Mouse (Mus musculus) lung, postnatal 0 days (tissue): ENCODE results near the gene Rinl. TPM values are rescaled to one million over a fixed set of nuclear protein-coding genes. Genes with fewer than 3 reads are reported as not detected.

ENCODE experiments used
- ATAC-seq: fragments of 200-750 bp; cut with Nextera tagmentation; 2 replicates; pipeline ENCODE4 v1.8.0; 2017; ENCODE audit warnings: moderate library complexity
- DNase-seq: peaks from one replicate; pipeline ENCODE4 v3.0.0-alpha.2; 2016; ENCODE audit warnings: low spot score
- H3K27ac ChIP-seq: fragments of 300-500 bp; sonication (generic); 2 replicates; pipeline ENCODE4 v1.5.1; 2014; ENCODE audit warnings: antibody characterized with exemption, mild to moderate bottlenecking, low read length, mixed read lengths
- H3K27me3 ChIP-seq: fragments of 300-500 bp; sonication (generic); replicated peaks from 2 replicates; pipeline ENCODE4 v1.6.1; 2014; ENCODE audit warnings: low read length, mixed read lengths; ENCODE audit not compliant: insufficient read depth
- H3K36me3 ChIP-seq: fragments of 300-500 bp; sonication (generic); 2 replicates; pipeline ENCODE4 v1.6.1; 2014; ENCODE audit warnings: low read length, mixed read lengths; ENCODE audit not compliant: insufficient read depth
- H3K4me1 ChIP-seq: fragments of 300-500 bp; sonication (generic); 2 replicates; pipeline ENCODE4 v1.6.1; 2014; ENCODE audit warnings: antibody characterized with exemption, low read depth, low read length, mixed read lengths; ENCODE audit not compliant: insufficient read depth
- H3K4me2 ChIP-seq: fragments of 300-500 bp; sonication (generic); replicated peaks from 2 replicates; pipeline ENCODE4 v1.6.1; 2014; ENCODE audit warnings: low read depth, mild to moderate bottlenecking, low read length, moderate library complexity, mixed read lengths
- H3K4me3 ChIP-seq: fragments of 300-500 bp; sonication (generic); 2 replicates; pipeline ENCODE4 v1.5.1; 2014; ENCODE audit warnings: low read depth, low read length
- H3K9ac ChIP-seq: fragments of 300-500 bp; sonication (generic); replicated peaks from 2 replicates; pipeline ENCODE4 v1.6.1; 2014; ENCODE audit warnings: low read depth, mild to moderate bottlenecking
- H3K9me3 ChIP-seq: fragments of 300-500 bp; sonication (generic); 2 replicates; pipeline ENCODE4 v1.6.1; 2016; ENCODE audit warnings: low read length, mixed read lengths
- CTCF ChIP-seq: IDR thresholded peaks from 2 replicates; pipeline ENCODE4 v1.5.1; 2016; ENCODE audit warnings: antibody characterized with exemption, mild to moderate bottlenecking
- EP300 ChIP-seq: IDR thresholded peaks from 2 replicates; pipeline ENCODE4 v1.6.1; 2016; ENCODE audit warnings: antibody characterized with exemption, mild to moderate bottlenecking, control low read depth
- WGBS: fragments of 180-500 bp; shearing (Covaris S2); extraction: QIAGEN DNeasy Blood & Tissue Kit; methylation state at CpG from one replicate; pipeline ENCODE4 v1.1.7; 2014; 5-methylcytosine and 5-hydroxymethylcytosine counted together
- polyA plus RNA-seq: library from polyadenylated mRNA; unstranded; fragments of >200 nt; fragmentation: Nextera tagmentation; extraction: Ambion mirVana; gene quantifications from 2 replicates; pipeline ENCODE4 v1.2.1, GENCODE M21; 2015

The Rinl gene
- polyA plus RNA-seq, 1 experiment from 2014 or later, result 10.2 TPM

GRCm38 (mm10) chr7:28767462-28767965 is 21.3 kb upstream of the Rinl start, which contains the start of gene Nfkbib:
Gene Nfkbib (minus strand): TSS chr7:28767512.
- H3K4me1 ChIP-seq, result peaks cover 6% of the 10 kb centered on the region; the same call in 1 of the 2 replicates
- no peak for TF ChIP-seq EP300
- no peak for TF ChIP-seq CTCF
- H3K27me3 ChIP-seq, result no peaks in the 10 kb centered on the region
- H3K9ac ChIP-seq, result peak within 1 kb of the TSS; percentile 44; the same call in 1 of the 2 replicates
- no peak within 1 kb of the TSS for H3K27ac ChIP-seq
- H3K4me3 ChIP-seq, result peak within 1 kb of the TSS; percentile 72
- no peaks in the 10 kb centered on the region for H3K9me3 ChIP-seq
- ATAC-seq (no peak), DNase-seq (no peak)
- H3K4me2 ChIP-seq, result peak within 1 kb of the TSS; percentile 65
- 64% methylated on average over 7 of the region's 7 CpGs for WGBS
- no peaks in the 10 kb centered on the region for H3K36me3 ChIP-seq

- no peaks in the 10 kb centered on the region for H3K27me3 ChIP-seq
- no peak for TF ChIP-seq EP300
- H3K9me3 ChIP-seq, result no peaks in the 10 kb centered on the region
- no peak overlapping the region for H3K4me3 ChIP-seq
- H3K27ac ChIP-seq, result no peak overlapping the region
- H3K4me1 ChIP-seq, result peaks cover 6% of the 10 kb centered on the region; the same call in 1 of the 2 replicates
- WGBS, result 91% methylated on average over 9 of the region's 9 CpGs
- H3K36me3 ChIP-seq, result no peaks in the 10 kb centered on the region
- no peak for DNase-seq
- no peak overlapping the region for H3K4me2 ChIP-seq
- no peak overlapping the region for H3K9ac ChIP-seq
- no peak for ATAC-seq
Observed at GRCm38 (mm10) chr7:28769414-28769958, 19.3 kb upstream of the Rinl start.

- Histone ChIP-seq H3K27ac (no peak overlapping the region), H3K9ac (no peak overlapping the region), H3K4me1 (peaks cover 6% of the 10 kb centered on the region; the same call in 1 of the 2 replicates), H3K36me3 (no peaks in the 10 kb centered on the region), H3K9me3 (no peaks in the 10 kb centered on the region), H3K4me2 (no peak overlapping the region), H3K27me3 (no peaks in the 10 kb centered on the region), H3K4me3 (no peak overlapping the region)
- WGBS, result 77% methylated on average over 3 of the region's 3 CpGs
- ATAC-seq, result no peak
- TF ChIP-seq CTCF (no peak), EP300 (no peak)
- no peak for DNase-seq
Observed at GRCm38 (mm10) chr7:28770309-28770708, 18.5 kb upstream of the Rinl start.

DNA sequence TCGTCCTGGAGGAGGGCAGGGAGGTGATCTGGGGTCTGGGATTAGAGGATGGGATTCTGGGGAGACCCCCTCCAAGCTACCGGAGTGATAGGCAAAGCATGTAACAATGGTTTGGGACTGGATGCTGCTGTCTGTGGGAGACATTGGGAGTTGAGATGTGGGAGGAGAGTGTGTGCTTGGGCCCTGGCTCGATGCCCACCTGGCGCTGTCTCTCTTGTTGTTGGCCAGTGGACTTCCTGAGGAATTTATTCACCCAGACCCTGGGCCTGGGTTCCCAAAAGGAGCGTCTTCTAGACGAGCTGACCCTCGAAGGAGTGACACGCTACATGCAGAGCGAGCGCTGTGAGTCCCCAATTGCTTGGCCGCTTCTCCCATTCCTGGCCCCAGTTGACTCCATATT is 16.9 kb upstream of the Rinl start:
- Histone ChIP-seq H3K4me1 (no peaks in the 10 kb centered on the region), H3K36me3 (no peaks in the 10 kb centered on the region), H3K27ac (no peak overlapping the region), H3K9ac (no peak overlapping the region), H3K4me2 (no peak overlapping the region), H3K9me3 (no peaks in the 10 kb centered on the region), H3K4me3 (no peak overlapping the region), H3K27me3 (no peaks in the 10 kb centered on the region)
- TF ChIP-seq EP300 (no peak), CTCF (no peak)
- ATAC-seq (no peak), DNase-seq (no peak)
- 77% methylated on average over 11 of the region's 11 CpGs for WGBS

GRCm38 (mm10) chr7:28773163-28773562 is 15.6 kb upstream of the Rinl start:
- Histone ChIP-seq H3K4me1 (no peaks in the 10 kb centered on the region), H3K4me3 (no peak overlapping the region), H3K4me2 (no peak overlapping the region), H3K9ac (no peak overlapping the region), H3K36me3 (no peaks in the 10 kb centered on the region), H3K27ac (no peak overlapping the region), H3K27me3 (no peaks in the 10 kb centered on the region), H3K9me3 (no peaks in the 10 kb centered on the region)
- ATAC-seq (no peak), DNase-seq (no peak)
- no peak for TF ChIP-seq EP300
- TF ChIP-seq CTCF, result no peak
- WGBS, result 73% methylated on average over 3 of the region's 3 CpGs

DNA sequence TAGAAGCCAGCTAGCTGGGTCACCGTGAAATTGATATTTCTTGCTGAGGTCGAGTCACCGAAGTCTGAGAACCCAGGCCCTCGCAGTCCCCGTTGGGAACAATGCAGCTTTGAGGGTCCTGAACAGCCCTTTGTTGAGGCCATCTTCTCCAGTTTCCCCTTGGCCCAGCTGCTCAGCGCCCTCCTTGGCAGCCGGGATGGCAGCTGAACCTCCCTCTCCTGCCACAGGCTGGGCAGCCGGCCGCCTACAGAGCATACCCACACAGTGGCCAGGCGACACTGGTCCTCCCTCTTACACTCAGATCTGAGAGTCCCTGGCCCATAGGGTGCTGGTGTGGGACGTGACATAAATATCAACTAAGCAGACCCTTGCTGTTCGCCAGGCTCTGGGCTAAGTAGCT is 14.6 kb upstream of the Rinl start:
- Histone ChIP-seq H3K9me3 (no peaks in the 10 kb centered on the region), H3K4me2 (no peak overlapping the region), H3K27me3 (no peaks in the 10 kb centered on the region), H3K4me1 (no peaks in the 10 kb centered on the region), H3K27ac (no peak overlapping the region), H3K36me3 (no peaks in the 10 kb centered on the region), H3K4me3 (no peak overlapping the region), H3K9ac (no peak overlapping the region)
- DNase-seq (no peak), ATAC-seq (no peak)
- no peak for TF ChIP-seq CTCF
- no peak for TF ChIP-seq EP300
- 70% methylated on average over 12 of the region's 12 CpGs for WGBS

- H3K36me3 ChIP-seq, result no peaks in the 10 kb centered on the region
- ATAC-seq (no peak), DNase-seq (no peak)
- H3K27me3 ChIP-seq, result no peaks in the 10 kb centered on the region
- no peak for TF ChIP-seq CTCF
- no peak for TF ChIP-seq EP300
- no peak overlapping the region for H3K4me3 ChIP-seq
- no peak overlapping the region for H3K27ac ChIP-seq
- H3K9me3 ChIP-seq, result no peaks in the 10 kb centered on the region
- H3K4me1 ChIP-seq, result no peaks in the 10 kb centered on the region
- H3K4me2 ChIP-seq, result no peak overlapping the region
- no peak overlapping the region for H3K9ac ChIP-seq
- 90% methylated on average over 7 of the region's 7 CpGs for WGBS
Observed at GRCm38 (mm10) chr7:28775129-28775528, 13.6 kb upstream of the Rinl start.
